Mouse (Mus musculus): ENCODE results near the gene Alox12.

DNA sequence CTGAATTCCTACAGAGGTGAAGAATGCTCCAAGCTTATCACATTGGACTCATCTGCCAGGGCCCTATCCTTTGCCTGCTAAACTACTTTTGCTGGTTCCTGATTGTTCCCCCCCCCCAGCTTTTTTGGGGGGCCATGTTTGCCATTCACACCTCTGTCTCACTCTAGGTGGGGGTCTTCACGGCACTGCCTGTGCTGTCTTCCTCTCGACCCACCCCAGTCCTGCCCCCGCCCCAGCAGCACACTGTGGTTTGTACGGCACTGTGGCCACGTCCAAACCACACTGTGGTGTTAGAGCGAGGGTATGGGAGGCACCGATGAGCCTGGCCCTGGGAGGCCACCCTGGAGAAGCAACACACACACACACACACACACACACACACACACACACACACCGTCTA, 20.7 kb downstream of the Alox12 start:
- TF ChIP-seq CTCF (conservative IDR thresholded peaks at IDR 0.05; ENCODE audit: insufficient read depth, insufficient read length, low read depth, low read length): no peak
- TF ChIP-seq POLR2A (IDR thresholded peaks at IDR 0.05; ENCODE audit: low read depth, low read length): no peak

Data from kidney, adult 2 months (tissue).